Mouse (Mus musculus): ENCODE measurements around the gene Plek2. TPM values are rescaled to one million over a fixed set of nuclear protein-coding genes. Genes with fewer than 3 reads are reported as not detected.
"Not testable (repeated sequence)": the region's sequence is repeated elsewhere in the genome, so short reads cannot be mapped to it uniquely, and the experiment has no call there.

Gene Plek2
- under 1 TPM in 1 of 2 experiments, not detected in 1; 0.22 TPM for total RNA-seq (2021)

DNA sequence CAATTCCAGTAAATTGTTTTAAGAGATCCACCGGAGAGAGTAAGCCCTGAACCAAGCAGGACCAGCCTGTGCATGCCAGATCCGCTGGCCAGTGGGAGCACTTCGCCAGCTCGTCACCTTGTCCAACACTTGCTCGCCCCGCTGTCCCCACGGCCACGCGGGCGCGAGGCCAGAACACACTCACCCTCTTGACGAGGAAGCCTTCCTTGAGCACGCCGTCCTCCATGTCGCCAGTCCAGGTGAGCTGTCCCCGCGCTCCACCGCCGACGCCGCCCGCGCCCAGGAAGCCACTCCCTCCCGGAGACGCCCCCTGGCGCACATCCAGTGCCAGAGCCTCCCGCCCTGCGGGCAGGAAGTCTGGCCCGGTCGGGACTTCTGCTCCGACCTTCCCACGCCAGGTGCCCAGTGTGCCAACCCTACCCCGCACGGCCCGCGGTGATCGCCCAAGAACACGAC is at the start of gene Plek2:
Gene Plek2, minus strand, starts transcription at position 258 of the 456 bp plus-strand sequence.
- DNase-seq, result no peak

DNA sequence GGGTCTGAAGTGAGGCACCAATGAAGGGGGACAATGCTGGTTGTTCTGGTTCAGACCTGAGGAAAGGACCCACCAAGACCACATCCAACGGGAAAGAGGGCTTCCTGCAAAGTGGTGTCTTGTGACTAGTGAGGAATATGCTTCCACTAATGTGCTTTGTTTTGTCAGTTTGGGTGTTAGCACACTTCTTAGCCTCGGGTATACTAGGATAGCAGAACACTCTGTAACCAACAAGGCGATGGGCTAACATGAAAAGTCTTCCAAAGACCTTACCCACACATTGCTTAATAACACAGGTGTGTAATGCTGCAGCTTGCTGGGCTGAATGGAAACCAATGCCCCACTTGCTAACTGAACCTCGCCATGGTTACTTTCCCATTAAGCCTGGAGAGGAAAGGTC is 49.6 kb upstream of the Plek2 start:
- DNase-seq, result no peak

DNA sequence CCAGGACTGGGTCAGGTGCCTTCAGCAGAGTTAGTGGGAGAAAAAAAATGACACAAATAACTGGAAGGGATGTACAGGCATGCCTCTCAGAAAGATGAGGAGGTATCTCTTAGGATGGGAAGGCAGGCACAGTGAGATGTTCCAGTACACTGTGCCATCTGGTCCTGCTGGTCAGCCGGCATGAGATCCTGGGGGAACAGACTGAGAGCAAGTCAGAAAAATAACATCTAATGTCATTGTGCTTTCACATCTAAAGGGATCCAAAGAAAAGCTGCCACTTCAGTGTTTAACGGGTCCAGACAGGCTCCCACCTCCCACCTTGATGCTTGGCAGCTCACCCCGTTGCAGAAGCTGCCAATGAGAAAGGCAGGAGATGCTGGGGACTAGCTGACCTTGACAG is 45.7 kb upstream of the Plek2 start:
- peak; percentile 16 to 21 for DNase-seq

DNA sequence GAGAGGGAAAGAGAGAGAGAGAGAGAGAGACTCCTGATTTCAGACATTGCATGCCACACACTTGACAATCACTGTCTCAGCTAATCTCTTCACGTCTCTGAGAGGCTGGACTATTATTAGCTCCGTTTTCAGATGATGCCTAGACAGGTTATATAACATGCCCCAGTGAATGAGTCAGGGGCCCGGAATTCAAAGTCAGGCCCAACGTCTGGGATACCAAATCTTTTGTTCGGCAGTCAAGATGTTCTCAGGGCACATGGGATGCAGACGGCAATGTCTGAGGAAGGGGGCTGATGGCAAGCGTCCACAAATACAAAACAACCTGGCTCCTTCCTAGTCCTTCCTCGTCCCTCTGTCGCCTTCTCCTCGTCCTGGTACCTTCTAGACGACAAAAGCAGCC is 45.3 kb upstream of the Plek2 start:
- peak in 1 of 2 experiments; percentile 16 for DNase-seq

DNA sequence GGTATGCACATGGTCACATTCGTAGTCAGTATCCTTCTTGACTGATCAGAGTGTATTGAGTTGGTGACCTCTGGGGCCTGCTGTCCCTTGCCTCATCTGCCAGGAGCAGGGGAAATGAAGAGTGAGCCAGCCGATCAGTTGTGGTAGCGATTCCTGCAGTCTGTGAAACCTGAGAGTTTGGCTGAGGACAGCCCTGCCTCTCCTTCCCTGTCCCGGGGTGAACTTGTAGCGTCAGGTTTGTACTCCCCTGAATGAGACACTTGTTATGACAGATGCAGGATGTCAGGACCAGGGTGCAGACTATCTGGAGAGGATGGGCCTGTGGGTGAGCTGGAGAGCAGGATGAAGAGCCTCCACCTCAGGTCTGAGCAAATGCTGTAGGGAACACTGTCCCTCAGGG is 40.9 kb upstream of the Plek2 start:
- DNase-seq, result no peak

DNA sequence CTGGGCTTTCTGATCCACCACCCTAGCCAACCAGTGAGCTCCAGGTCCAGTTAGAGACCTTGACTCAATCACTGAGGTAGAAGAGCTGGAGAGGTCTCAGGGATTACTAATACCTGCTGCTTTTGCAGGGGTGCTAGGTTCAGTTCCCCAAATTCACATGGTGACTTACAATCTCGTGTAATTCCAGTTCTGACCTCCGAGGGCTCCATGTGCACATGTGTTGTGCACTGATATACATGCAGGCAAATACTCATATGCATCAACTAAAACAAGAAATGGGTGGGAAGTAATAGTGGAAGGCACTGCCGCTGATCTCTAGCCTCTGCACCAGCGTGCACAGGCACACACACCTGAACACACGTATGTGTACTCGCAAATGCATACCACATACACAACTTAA is 40.4 kb upstream of the Plek2 start:
- DNase-seq, result no peak

DNA sequence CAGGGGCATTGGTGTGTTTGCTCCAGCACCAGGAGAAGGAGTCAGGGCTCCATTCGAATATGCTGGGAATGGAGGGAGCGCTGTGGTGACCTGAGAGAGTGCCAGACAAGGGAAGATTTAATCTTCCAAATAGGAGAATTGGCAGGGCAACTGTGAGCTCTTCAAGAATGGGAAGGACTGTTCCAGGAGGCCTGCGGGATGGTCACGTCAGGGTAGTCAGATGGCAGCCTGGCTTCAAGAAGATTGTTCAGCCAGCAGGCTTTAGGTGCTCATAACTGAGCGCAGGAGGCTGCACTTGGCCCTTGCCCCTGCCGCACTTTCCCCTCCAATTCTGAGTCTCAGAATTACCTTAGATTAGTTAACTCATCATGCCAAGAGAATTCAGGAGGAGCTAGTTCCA is 36.2 kb upstream of the Plek2 start:
- no peak for DNase-seq

DNA sequence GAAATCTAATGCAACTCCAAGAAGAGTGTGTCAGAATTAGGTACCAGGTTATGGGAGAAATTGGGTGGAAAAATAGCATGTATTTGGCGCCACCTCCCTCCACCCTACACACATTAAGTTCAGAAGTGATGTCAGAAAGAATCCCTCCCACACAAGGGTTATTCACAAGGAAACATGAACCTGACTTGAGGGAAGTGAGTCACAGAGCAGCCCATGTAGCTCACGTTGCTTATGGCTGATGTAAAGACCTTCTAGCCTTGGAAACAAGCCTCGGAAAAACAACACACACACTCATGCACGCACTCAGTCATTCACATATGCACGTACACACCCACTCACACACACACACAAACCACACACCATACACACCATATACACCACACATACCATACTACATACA is 33.3 kb upstream of the Plek2 start:
- no peak for DNase-seq

DNA sequence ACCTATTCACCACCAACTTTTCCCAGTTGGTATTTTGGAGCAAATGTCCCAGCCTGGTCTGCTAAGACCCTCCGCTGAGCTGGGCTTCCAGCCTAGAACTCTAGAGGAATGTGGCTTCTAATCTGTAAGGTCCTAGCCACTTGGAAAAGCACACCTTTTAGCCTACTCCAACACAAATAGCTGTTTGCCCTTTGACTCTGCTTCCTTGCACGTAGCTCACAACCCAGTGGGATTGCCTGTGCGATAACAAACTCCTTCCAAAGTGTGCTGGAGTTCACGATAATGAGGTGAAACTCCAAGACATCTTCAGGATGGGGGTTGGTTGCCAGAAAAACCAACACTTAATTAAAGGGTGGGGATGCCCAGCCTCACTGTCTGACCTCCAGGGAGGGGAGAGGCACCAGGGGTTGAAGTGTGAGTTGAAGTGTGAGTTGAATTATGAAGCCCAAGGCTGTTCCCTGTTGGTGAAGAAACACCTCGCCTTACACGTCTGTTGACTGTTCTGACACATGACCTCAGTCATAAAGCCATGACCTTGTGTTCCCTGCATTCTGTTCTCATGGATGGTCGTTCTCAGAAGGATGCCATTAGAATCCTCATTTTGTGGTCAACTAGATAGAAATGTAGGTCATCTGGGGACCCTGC is 32.8 kb upstream of the Plek2 start:
- no peak for DNase-seq

DNA sequence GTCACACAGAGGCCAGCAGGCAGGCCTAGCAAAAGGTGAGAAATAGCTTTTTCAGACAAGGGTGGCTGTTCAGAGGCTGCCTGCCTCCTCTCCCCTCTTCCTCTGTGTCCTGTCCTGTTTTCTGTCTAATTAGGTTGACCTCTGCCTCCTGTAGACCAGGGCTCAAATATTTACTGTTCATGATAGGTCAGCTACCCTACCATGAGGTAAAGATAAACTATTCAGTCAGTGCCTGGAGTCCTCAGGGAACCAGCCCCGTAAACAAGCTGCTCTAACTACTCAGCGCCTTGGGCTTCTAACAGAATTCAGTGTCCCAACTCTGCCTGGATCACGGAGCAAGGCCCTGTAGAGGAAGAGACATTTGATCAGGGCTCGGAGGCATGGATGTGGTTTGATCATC is 29.7 kb upstream of the Plek2 start:
- DNase-seq, result no peak

DNA sequence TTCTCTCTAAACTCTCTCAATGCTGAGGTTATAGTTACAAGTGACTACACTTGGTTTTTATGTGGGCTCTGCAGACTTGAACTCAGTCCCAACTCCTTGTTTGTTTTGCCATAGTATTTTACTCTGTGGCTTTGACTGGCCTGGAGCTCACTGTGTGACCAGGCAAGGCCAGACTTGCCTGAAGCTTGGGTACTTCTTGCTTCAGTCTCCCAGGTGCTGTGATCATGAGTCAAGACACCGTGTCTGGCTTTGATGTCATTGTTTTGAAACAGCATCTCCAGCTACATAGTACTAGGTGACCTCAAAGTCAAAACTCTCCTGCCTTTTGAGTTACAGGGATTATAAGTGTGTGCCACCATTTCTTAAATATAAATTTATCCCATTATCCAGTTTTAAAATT is 23.1 kb upstream of the Plek2 start:
- no peak for DNase-seq

DNA sequence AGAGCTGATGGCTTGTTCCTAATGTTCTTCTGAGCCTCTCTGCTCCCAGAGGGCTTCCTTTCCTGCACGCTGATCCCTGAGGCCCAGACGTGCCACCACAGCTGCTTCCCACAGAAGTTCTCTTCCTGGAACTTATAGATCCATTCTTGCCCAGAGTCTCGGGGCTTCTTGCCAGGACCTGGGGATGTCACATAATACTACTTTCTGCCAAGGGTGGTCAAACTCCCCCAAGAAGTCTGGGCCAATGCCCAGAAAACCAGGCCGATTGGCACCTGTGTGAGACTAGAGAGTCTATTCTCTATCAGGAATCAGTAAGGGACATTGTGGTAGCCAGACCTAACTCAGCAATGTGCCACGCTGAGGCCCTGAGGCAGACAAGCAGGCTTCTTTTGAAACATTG is 20.5 kb upstream of the Plek2 start:
- DNase-seq, result no peak

DNA sequence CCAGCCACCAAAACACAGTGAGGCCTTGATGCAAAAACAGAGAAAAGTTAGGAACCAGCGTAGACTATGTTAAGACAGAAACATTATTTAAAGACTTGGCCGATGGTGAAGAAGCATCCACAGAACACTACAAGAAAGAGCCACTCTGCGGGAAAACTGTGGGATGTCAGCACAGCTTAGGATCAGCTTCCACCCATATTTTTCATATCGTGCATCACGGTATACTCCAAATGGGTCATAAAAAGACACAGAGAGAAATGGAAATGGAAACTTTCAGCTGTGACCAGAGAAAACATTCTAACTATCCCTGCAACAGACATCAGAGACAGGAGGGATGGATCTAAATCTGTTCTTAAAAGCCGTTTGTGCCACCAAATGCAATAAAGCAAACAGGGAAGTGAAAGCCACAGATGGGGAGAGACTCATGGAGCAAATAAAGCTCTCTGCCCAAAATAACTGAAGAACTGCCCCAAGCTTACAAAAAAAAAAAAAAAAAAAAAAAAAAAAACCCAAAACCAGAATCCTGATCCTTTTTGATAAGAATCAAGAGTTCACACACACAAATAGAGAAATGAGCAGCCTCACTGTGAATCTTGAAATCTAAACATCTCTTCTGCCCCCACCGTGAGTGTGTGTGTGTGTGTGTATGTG is 16.9 kb upstream of the Plek2 start:
- DNase-seq, result no peak

DNA sequence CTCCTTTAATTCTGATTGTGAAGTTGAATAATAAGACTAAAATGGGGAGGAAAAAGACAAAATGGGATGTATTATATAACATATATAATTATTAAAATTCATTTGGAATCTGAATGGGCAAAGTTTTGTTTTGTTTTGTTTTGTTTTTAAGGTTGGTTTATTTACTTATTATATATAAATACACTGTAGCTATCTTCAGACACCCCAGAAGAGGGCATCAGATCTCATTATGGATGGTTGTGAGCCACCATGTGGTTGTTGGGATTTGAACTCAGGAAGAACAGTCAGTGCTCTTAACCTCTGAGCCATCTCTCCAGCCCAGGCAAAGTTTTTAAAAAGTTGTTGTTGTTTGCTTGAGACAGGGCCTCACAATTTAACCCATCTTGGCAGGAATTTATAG is 16.2 kb upstream of the Plek2 start:
- DNase-seq, result not testable (repeated sequence)

DNA sequence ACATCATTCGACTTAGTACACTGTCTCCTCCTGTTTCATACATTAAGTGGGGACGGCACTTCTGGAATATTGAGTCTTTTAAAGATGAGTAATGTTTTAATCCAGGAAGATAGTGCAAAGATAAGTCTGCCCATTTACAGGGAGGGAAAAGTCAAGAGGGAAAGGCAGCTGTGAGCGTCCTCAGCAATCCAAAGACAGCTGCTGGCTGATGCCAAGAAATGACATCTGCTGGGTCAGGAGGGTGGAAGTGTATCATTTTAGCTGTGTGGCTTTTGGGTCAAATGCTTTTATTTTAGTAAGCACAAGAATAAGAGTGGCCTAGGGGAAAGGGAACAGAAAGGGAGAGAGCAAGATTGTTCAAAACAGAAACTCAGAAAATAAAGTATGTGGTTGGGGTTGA is 15.3 kb upstream of the Plek2 start:
- no peak for DNase-seq

DNA sequence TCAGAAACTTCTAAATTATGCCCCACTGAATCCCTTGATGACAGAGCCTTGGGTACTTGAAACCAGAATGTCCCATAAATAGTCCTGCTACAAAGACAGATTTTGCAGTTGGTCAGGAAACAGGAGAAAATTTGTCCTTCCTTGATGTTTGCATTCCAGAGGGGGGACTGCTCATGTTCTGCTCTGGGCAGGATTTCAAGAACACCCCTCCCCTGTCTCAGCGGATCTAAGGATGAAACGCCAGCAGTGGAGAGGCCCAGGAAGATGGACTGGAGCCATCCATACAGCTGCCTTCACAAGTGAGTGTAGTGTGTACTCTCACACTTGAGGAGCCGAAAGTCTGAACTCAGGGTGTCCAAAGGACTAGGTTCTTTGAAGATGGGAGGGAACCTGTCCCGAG is 14.7 kb upstream of the Plek2 start:
- DNase-seq, result no peak

DNA sequence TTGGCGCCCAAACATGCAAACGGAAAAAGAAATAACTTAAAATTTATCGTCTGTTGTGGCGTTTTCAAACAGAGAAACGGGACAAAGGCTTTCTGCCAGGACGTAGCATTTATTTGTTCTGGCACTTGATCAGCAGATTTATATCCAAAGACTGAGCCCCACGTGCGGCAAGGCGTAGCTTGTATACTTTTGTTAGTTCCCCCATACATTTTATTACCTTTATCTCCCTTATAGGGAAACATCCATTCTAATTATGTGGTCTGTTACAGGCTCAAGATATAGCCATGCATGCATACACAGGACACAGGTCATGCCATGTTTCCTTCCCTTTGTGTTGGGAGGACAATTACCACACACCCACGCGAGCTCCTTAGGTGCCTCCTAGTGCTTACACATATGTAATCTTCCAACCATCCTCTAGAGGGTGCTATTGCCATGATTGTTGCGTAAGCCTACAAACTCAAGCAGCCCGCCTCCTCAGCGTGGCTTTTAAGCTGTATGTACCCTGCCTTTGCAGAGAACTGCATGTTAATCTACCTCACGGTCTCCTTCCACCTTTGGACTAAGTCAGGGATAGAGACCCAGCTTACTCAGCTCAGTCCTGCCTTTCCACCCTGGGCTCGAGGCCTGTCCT is 12.4 kb upstream of the Plek2 start:
- peak; percentile 54 to 57 for DNase-seq

DNA sequence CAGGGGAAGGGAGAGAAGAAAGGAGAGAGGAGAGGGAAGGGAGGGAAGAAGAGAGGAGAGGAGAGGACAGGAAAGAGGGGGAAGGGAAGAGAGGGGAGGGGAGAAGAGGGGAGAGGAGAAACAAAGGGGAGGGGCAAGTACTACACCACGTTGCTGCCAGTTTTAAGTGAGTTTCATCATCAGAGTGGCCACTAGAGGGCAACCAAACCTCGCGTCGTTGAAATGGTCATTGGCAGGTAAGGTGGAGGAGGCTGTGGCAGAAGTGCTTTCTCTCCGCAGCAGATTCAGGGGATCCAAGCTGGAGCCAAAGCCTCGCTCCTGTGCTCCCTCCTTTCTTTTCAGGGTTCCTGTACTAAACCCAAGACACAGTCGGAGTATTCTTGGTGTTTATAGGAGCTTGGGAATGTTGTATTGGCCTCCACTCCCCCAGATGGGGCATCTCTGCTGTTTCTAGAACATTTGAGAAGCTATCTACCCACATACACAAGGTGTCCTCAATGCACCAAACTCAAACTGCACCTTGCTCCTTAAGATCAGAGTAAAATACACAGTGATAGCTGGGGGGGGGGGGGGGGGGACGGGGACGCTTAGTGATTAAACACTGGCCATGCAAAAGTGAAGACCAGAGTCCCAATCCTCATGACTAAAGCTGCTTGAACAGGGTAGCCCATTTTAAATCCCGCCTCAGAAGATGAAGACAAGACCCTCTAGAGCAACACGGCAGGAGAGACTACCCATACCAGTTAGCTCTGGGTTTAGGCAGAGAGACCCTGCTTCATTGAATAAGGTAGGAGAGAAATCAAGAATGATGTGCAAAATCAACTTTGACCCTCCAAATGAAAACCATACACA is 11.7 kb upstream of the Plek2 start:
- DNase-seq, result peak; percentile 69 to 78

DNA sequence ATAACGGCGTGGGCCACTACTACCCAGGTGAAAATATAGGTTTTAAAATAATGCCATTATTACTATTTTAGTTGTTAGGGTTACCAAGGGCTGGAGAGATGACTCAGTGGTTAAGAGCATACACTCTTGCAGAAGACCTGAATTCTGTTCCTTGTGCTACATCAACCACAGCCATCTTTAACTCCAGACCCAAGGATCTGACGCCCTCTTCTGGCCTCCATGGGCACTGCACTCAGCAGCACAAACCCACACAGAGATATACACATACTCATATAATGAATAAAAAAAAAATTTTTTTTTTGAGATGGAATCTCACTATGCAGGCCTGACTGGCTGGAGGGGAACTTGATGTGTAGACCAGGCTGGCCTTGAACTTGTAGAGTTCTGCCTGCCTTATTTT is 9.5 kb upstream of the Plek2 start:
- DNase-seq, result no peak

DNA sequence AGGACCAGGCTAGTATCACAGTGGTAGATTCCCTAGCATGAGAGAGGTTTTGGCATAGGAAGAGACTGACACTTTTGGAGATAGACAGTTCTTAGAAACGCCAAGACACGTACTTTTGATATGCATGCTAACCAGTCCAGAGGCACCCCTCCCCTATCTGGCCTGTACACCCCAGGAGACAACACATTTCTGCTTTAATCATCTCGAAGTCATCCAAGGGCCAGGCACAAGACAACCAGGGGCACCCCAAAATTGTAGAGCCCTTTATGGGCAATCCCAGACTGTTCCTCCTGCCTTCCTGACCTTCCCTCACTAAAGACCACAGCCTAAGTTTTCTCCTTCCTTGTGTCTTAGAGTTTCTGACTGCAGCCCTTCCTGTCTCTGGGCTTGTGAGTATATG is 8.8 kb upstream of the Plek2 start:
- no peak for DNase-seq

DNA sequence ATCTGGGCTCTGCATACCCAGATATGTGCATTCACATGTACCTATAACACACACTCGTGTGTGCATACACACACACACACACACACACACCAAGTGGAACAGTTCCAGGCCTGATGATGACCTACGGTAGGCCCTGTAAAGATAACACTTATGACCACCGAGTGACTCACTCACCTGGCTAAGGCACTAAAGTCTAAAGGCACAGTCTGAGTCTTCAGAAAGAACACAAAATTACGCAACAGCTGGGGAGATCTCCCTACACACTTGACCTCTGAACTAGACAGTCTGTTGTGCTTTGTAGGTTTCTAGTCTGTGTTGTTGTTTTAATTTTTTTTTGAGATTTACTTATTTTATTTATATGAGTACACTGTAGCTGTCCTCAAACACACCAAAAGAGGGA is 7.7 kb upstream of the Plek2 start:
- DNase-seq, result no peak

DNA sequence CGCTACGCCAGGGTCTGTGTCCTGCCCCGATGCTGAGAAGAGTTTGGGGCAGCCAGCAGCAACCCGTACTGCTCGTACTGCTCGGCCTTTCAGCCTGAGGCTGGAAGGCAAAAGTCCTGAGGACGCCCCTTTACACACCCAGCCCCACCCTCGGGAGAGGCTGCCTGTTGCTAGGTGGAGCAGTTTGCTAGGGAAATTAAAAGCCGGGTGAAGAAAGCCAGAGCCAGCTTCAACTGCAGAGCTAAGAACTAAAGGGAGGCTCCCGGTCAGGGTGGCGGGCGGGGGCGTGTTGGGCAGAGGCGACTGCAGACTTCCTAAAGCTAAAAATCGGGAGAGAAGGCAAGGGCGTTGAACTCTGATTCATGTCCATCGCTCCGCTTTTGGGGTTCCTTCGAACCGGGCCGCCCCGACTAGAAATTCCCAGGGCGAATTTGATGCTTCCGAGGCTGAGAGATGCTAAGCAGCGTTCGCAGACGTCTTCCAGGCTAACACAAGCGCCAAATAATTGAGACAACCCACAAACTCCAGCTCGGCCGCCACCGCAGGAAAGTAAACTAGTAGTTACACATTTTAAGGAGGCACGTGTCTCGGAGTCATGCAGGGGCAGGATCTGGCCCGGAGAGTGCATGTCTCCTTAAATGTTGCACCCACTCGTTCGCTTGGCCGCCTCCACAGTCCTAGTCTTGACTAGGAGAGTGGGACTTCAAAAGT is 5.1 kb upstream of the Plek2 start:
- no peak for DNase-seq

All from layer of hippocampus, postnatal 36 days (tissue).